Mouse (Mus musculus) bone marrow, adult 2 months (tissue): Measurements from ENCODE around the gene Best1.

ENCODE experiments used
- CTCF ChIP-seq: fragments of 200-500 bp; IDR thresholded peaks from 2 replicates; pipeline ENCODE4 v1.5.1; 2011; ENCODE audit warnings: low read length, control low read depth; ENCODE audit not compliant: control insufficient read depth, insufficient read depth
- POLR2A ChIP-seq: fragments of 200-500 bp; IDR thresholded peaks from 2 replicates; pipeline ENCODE4 v1.6.1; 2011; ENCODE audit warnings: low read depth, mild to moderate bottlenecking, control low read depth, low read length, borderline replicate concordance; ENCODE audit not compliant: control insufficient read depth

GRCm38 (mm10) chr19:9966096-9966867 lies 35.2 kb downstream of the Best1 start:
- TF ChIP-seq CTCF (no peak), POLR2A (no peak)
